Comparison of ENCODE assay signal across 9 mouse cellular contexts in the genomic region with DNA sequence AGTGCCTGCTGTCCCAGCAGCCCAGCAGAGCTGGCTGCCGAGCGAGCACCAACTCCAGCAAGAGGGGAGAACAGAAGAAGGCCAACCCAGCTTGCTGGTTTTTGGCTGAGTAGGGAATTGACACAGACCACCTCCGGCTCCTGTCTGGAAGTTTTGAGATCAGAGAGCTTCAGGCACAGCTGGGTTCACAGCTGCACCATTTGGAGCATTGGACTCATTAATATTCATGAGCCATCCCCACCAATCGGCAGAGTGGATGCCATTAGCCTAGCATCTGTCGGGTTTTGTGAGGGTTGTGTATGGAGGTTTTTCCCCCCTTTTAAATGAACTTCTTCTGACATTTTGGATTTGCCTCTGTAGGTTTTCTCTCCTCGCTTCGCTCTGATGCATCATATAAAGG. TPM values are rescaled to one million over a fixed set of nuclear protein-coding genes. Genes with fewer than 3 reads are reported as not detected.
DNase-seq lines count a peak whose midpoint lies in the region; ATAC-seq and TF ChIP-seq lines count a peak whose summit lies in the region.
"Had no signal": no experiment of that assay in that cellular context is flagged by ENCODE, and none has a peak within 500 bp of the region (broad histone marks: within the 10 kb centered on the region; RNA-seq: fewer than 3 reads in every experiment).

No protein-coding gene starts in this region.

- H3K4me3 ChIP-seq in lung, embryonic 14.5 days (ENCODE audit: low read depth, low read length): no peak overlapping the region
- H3K4me3 ChIP-seq in embryonic facial prominence, embryonic 14.5 days (ENCODE audit: low read depth, low read length): no peak overlapping the region
- no peak overlapping the region for H3K4me3 ChIP-seq in limb, embryonic 14.5 days (replicated peaks; ENCODE audit: low read length)

- H3K27me3 ChIP-seq in lung, embryonic 14.5 days (ENCODE audit: insufficient read depth, low read length): no peaks in the 10 kb centered on the region
- no peaks in the 10 kb centered on the region for H3K27me3 ChIP-seq in embryonic facial prominence, embryonic 14.5 days (replicated peaks; ENCODE audit: control insufficient read depth, insufficient read depth, low read length)
- H3K27me3 ChIP-seq in limb, embryonic 14.5 days (ENCODE audit: control insufficient read depth, insufficient read depth, low read length): no peaks in the 10 kb centered on the region

- no peak overlapping the region for H3K9ac ChIP-seq in lung, embryonic 14.5 days
- 0 out of 2 replicates have a peak overlapping the region, but pooled peaks have one; percentile 5 for H3K9ac ChIP-seq in embryonic facial prominence, embryonic 14.5 days (ENCODE audit: low read depth, low read length)
- no peak overlapping the region for H3K9ac ChIP-seq in limb, embryonic 14.5 days (ENCODE audit: low read depth, low read length, severe bottlenecking)

- peaks cover 35% of the 10 kb centered on the region for H3K36me3 ChIP-seq in lung, embryonic 14.5 days (ENCODE audit: insufficient read depth)
- peaks cover 42% of the 10 kb centered on the region for H3K36me3 ChIP-seq in embryonic facial prominence, embryonic 14.5 days (ENCODE audit: control insufficient read depth, insufficient read depth, low read length)
- peaks cover 37% of the 10 kb centered on the region for H3K36me3 ChIP-seq in limb, embryonic 14.5 days (ENCODE audit: control insufficient read depth, insufficient read depth, low read length)

- no peaks in the 10 kb centered on the region for H3K9me3 ChIP-seq in lung, embryonic 14.5 days (ENCODE audit: low read depth, low read length)
- no peaks in the 10 kb centered on the region for H3K9me3 ChIP-seq in embryonic facial prominence, embryonic 14.5 days (ENCODE audit: control insufficient read depth, low read length)
- H3K9me3 ChIP-seq in limb, embryonic 14.5 days (ENCODE audit: control insufficient read depth, low read length): no peaks in the 10 kb centered on the region

- TF ChIP-seq POLR2A in limb, embryonic 14.5 days (IDR thresholded peaks at IDR 0.05; ENCODE audit: borderline replicate concordance, extremely low read depth, insufficient read depth, insufficient read length): no peak

- 52% methylated on average over 7 of the region's 7 CpGs for WGBS in lung, embryonic 14.5 days
- 49% methylated on average over 7 of the region's 7 CpGs for WGBS in embryonic facial prominence, embryonic 14.5 days
- 34% methylated on average over 7 of the region's 7 CpGs for WGBS in limb, embryonic 14.5 days

- no peaks in the 10 kb centered on the region; the same call in 1 of the 2 replicates for H3K4me1 ChIP-seq in lung, embryonic 14.5 days (ENCODE audit: insufficient read depth)
- H3K4me1 ChIP-seq in embryonic facial prominence, embryonic 14.5 days (ENCODE audit: control insufficient read depth, insufficient read depth, low read length): peaks cover 9% of the 10 kb centered on the region; the same call in 1 of the 2 replicates
- H3K4me1 ChIP-seq in limb, embryonic 14.5 days (ENCODE audit: control insufficient read depth, insufficient read depth, low read length): 0 out of 2 replicates have a peak, but pooled peaks cover 3% of the 10 kb centered on the region

- H3K4me2 ChIP-seq in lung, embryonic 14.5 days: no peak overlapping the region
- H3K4me2 ChIP-seq in embryonic facial prominence, embryonic 14.5 days (ENCODE audit: low read depth, low read length): no peak overlapping the region
- no peak overlapping the region for H3K4me2 ChIP-seq in limb, embryonic 14.5 days (replicated peaks; ENCODE audit: low read depth, low read length, severe bottlenecking)

- TF ChIP-seq CTCF in lung, embryonic 14.5 days (IDR thresholded peaks at IDR 0.05; ENCODE audit: low read depth): no peak

- intact Hi-C loops in left cerebral cortex, postnatal 36 days (cut with DNase I): no loop called here

- no peak for ATAC-seq in lung, embryonic 14.5 days (ENCODE audit: insufficient read depth)
- peak; percentile 42; the same call in 1 of the 2 replicates for ATAC-seq in embryonic facial prominence, embryonic 14.5 days (ENCODE audit: low read depth)
- ATAC-seq in limb, embryonic 14.5 days (ENCODE audit: low FRiP score, low read depth): peak; percentile 23; the same call in 1 of the 2 replicates

- H3K27ac ChIP-seq in lung, embryonic 14.5 days (ENCODE audit: low read depth): no peak overlapping the region
- 0 out of 2 replicates have a peak overlapping the region, but pooled peaks have one; percentile 39 for H3K27ac ChIP-seq in embryonic facial prominence, embryonic 14.5 days (replicated peaks; ENCODE audit: low read depth, low read length)
- H3K27ac ChIP-seq in limb, embryonic 14.5 days (replicated peaks; ENCODE audit: low read depth, low read length): no peak overlapping the region

- DNase-seq in lung, embryonic 14.5 days: peak; percentile 20
- no peak for DNase-seq in lung, postnatal 10 days
- DNase-seq in embryonic facial prominence, embryonic 14.5 days (ENCODE audit: low spot score): peak; percentile 57
- DNase-seq in limb, embryonic 14.5 days (ENCODE audit: low spot score): no peak
- peak; percentile 53 for DNase-seq in retina, postnatal 1 day
- no peak for DNase-seq in heart, adult 18-20 months
- no peak for DNase-seq in c-Kit-positive CD71-positive TER-119-positive erythroid progenitor cells, embryonic 14.5 days (ENCODE audit: low spot score)
- no peak for DNase-seq in left cerebral cortex, postnatal 36 days (ENCODE audit: low spot score in 2 of 2)
- DNase-seq: cerebellum, adult 9-11 months had no signal

RNA-seq across cellular contexts. Expression of a gene that starts 10.3 kb away (rescaled TPM):
- polyA plus RNA-seq in lung, embryonic 14.5 days (2014; fragmentation: Nextera tagmentation; extraction: Ambion mirVana): 10.3 and 15.7 TPM in 2 replicates
- 11.2 and 11.7 TPM in 2 replicates for polyA plus RNA-seq in embryonic facial prominence, embryonic 14.5 days (2014; fragmentation: Nextera tagmentation; extraction: Ambion mirVana)
- polyA plus RNA-seq in limb, embryonic 14.5 days (2012; rRNA removed): 28.3 and 28.7 TPM in 2 replicates
- 11.9 and 13.3 TPM in 2 replicates for polyA plus RNA-seq in limb, embryonic 14.5 days (2014; fragmentation: Nextera tagmentation; extraction: Ambion mirVana)
- 10 to 100 TPM in 1 of 2 experiments, 1 to 10 TPM in 1; 9.9 to 15.2 TPM for total RNA-seq in heart, adult 18-20 months (2021)
- 10 to 100 TPM; 40.4 to 49.0 TPM for total RNA-seq in left cerebral cortex, postnatal 36 days (2021)

RNA-seq across cellular contexts. Expression of a gene that starts 21.8 kb away (rescaled TPM):
- 103 and 112 TPM in 2 replicates for polyA plus RNA-seq in lung, embryonic 14.5 days (2014; fragmentation: Nextera tagmentation; extraction: Ambion mirVana)
- polyA plus RNA-seq in embryonic facial prominence, embryonic 14.5 days (2014; fragmentation: Nextera tagmentation; extraction: Ambion mirVana): 80.2 and 82.8 TPM in 2 replicates
- 68.4 and 98.9 TPM in 2 replicates for polyA plus RNA-seq in limb, embryonic 14.5 days (2012; rRNA removed)
- 87.8 and 98.5 TPM in 2 replicates for polyA plus RNA-seq in limb, embryonic 14.5 days (2014; fragmentation: Nextera tagmentation; extraction: Ambion mirVana)
- 10 to 100 TPM; 35.7 TPM for total RNA-seq in heart, adult 18-20 months (2021)
- total RNA-seq in left cerebral cortex, postnatal 36 days (2021): 10 to 100 TPM; 40.8 to 46.9 TPM

Comparison
In these comparisons a context has a peak if more than half of its experiments do, and no peak if none do; other contexts are left out.
1. DNase-seq: peak in lung, embryonic 14.5 days (single experiment), embryonic facial prominence, embryonic 14.5 days (single experiment) and retina, postnatal 1 day (single experiment); none in lung, postnatal 10 days (single experiment), limb, embryonic 14.5 days (single experiment), heart, adult 18-20 months (0 of 2), c-Kit-positive CD71-positive TER-119-positive erythroid progenitor cells, embryonic 14.5 days (single experiment) and left cerebral cortex, postnatal 36 days (0 of 2).